Mouse (Mus musculus) lung, adult 2 months (tissue): Measurements from ENCODE around the gene Lonp1. TPM values are rescaled to one million over a fixed set of nuclear protein-coding genes. Genes with fewer than 3 reads are reported as not detected.

Experiments used
- DNase-seq: peaks from one replicate; pipeline ENCODE4 v3.0.0; 2022
- H3K4me1 ChIP-seq: fragments of 200-500 bp; 2 replicates; pipeline ENCODE4 v1.6.1; 2011; ENCODE audit warnings: low read length; ENCODE audit not compliant: control insufficient read depth, insufficient read depth
- H3K4me3 ChIP-seq: fragments of 200-500 bp; replicated peaks from 2 replicates; pipeline ENCODE3; 2011; ENCODE audit warnings: low read depth, mild to moderate bottlenecking, control low read depth, low read length; ENCODE audit errors: extremely low read depth
- CTCF ChIP-seq: fragments of 200-500 bp; IDR thresholded peaks from 2 replicates; pipeline ENCODE4 v1.5.1; 2011; ENCODE audit warnings: mild to moderate bottlenecking, low read length, control low read depth; ENCODE audit not compliant: insufficient read depth
- POLR2A ChIP-seq: fragments of 200-500 bp; IDR thresholded peaks from 2 replicates; pipeline ENCODE4 v1.6.1; 2011; ENCODE audit warnings: low read depth, mild to moderate bottlenecking, control low read depth, low read length, borderline replicate concordance; ENCODE audit errors: extremely low read depth
- WGBS: fragments of 180-500 bp; shearing (Covaris S2); methylation state at CpG from one replicate; pipeline ENCODE4 v1.1.7; 2018; 5-methylcytosine and 5-hydroxymethylcytosine counted together
- polyA plus RNA-seq: library from polyadenylated mRNA; depleted of rRNA; stranded (reverse); fragments of >200 nt; gene quantifications from 2 replicates; pipeline ENCODE4 v1.2.3, GENCODE M21; 2012

Lonp1 gene
- polyA plus RNA-seq, 1 experiment = 53.9 TPM

DNA sequence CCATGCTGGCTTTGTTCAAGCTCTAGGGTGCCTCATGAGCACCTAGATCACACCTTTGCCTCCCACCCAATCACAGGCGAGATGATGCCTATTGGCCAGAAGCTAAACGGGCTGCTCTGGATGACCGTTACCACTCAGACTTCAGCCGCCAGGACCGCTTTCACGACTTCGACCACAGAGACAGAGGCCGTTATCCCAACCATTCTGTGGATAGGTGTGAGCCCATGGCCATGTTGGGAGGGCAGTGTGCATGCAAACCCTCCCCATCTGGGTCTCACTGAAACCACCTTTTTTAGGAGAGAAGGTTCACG, 22.7 kb downstream of the Lonp1 start:
- TF ChIP-seq CTCF (no peak), POLR2A (no peak)
- 86% methylated on average over 9 of the region's 9 CpGs for WGBS
- Histone ChIP-seq H3K4me1 (peaks cover 3% of the 10 kb centered on the region; the same call in 1 of the 2 replicates), H3K4me3 (no peak overlapping the region)
- DNase-seq = no peak

GRCm38 (mm10) chr17:56603186-56604069, 23.3 kb downstream of the Lonp1 start:
- no peak for DNase-seq
- Histone ChIP-seq H3K4me1 (no peaks in the 10 kb centered on the region), H3K4me3 (no peak overlapping the region)
- TF ChIP-seq POLR2A = no peak
- TF ChIP-seq CTCF = no peak
- WGBS = 95% methylated on average over 28 of the region's 28 CpGs

GRCm38 (mm10) chr17:56593527-56594271, 33.0 kb downstream of the Lonp1 start:
- H3K4me1 ChIP-seq = peaks cover 2% of the 10 kb centered on the region; the same call in 1 of the 2 replicates
- no peak overlapping the region for H3K4me3 ChIP-seq
- no peak for TF ChIP-seq POLR2A
- TF ChIP-seq CTCF = no peak
- DNase-seq = no peak
- WGBS = 67% methylated on average over 8 of the region's 8 CpGs

GRCm38 (mm10) chr17:56592553-56592952, 34.1 kb downstream of the Lonp1 start:
- Histone ChIP-seq H3K4me1 (peaks cover 5% of the 10 kb centered on the region; the same call in 1 of the 2 replicates), H3K4me3 (no peak overlapping the region)
- no peak for DNase-seq
- TF ChIP-seq POLR2A = no peak
- no peak for TF ChIP-seq CTCF

DNA sequence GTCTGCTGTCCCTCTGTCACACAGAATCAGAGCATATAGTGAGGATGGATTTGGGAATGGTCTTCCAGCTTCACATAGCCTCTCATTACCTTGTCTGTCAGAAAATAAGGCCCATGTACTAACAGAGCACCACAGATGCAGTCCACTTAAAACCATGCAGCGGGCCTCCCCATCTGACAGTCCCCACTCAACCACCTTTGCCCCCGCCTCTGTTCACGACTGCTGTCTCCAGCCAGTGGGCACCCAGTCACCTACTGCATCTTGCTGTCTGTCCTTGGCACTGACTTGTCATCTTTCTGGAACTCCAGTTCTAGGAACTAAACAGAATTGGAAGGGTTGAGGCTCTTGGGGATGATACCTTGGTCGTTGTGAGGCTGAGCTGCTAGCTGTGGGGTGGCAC, 37.8 kb downstream of the Lonp1 start:
- Histone ChIP-seq H3K4me1 (peaks cover 16% of the 10 kb centered on the region), H3K4me3 (no peak overlapping the region)
- no peak for DNase-seq
- TF ChIP-seq POLR2A (no peak), CTCF (no peak)
- 93% methylated on average over 4 of the region's 4 CpGs for WGBS

GRCm38 (mm10) chr17:56587773-56588172, 38.9 kb downstream of the Lonp1 start:
- 57% methylated on average over 1 of the region's 1 CpGs for WGBS
- Histone ChIP-seq H3K4me3 (no peak overlapping the region), H3K4me1 (peaks cover 18% of the 10 kb centered on the region)
- no peak for TF ChIP-seq CTCF
- TF ChIP-seq POLR2A = no peak
- no peak for DNase-seq

- TF ChIP-seq CTCF (no peak), POLR2A (no peak)
- under 1% methylated on average over 61 of the region's 61 CpGs for WGBS
- no peak for DNase-seq
- H3K4me3 ChIP-seq = peak overlapping the region; percentile 96
- H3K4me1 ChIP-seq = peaks cover 25% of the 10 kb centered on the region
Measured at GRCm38 (mm10) chr17:56585171-56585821, 41.4 kb downstream of the Lonp1 start.

- H3K4me3 ChIP-seq = peak within 1 kb of the TSS; percentile 96
- peak; percentile 99 for DNase-seq
- H3K4me1 ChIP-seq = peaks cover 27% of the 10 kb centered on the region
- WGBS = under 1% methylated on average over 101 of the region's 101 CpGs
- TF ChIP-seq CTCF (no peak), POLR2A (peak; percentile 89; the same call in 1 of the 2 replicates)
Measured at GRCm38 (mm10) chr17:56584257-56585130, 42.2 kb downstream of the Lonp1 start, which contains the start of the genes Safb2 and Safb. Safb2 (minus strand) TSS chr17:56584585. Safb (plus strand) TSS chr17:56584825.
